ENCODE assay signal across 18 mouse cellular contexts in the genomic region with DNA sequence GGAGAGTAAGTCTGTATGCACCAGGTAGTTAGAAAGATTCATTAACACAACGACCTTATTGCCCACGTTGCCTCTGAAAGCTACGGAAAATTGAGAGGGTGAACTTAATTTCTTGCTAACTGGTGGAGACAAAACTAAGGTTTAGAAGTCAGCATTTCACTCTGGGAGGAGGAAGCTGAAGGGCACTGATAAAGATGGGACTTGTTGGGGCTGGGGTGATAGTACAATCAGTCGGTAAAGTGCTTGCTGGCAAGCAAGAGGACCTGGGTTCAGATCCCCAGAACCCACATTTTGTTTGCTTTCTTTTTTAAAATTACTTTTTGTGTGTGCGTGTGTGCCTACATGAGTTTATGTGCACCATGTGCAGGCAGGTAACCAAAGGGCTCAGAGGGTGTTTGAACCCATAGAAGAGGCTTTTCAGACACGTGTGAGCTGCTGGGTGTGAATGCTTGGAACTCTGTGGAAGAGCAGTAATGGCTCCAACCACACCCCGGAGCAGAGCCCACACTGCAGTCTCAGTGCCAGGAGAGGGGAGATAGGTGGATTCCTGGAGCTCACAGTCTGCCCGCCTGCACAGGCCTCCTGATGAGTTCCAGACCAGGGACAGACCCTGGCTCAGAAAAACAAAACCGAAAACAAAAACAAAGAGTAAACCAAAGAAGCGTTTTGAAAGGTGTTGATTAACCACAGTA. TPM values are rescaled to one million over a fixed set of nuclear protein-coding genes. Genes with fewer than 3 reads are reported as not detected.
A peak's percentile ranks its signal among the peaks of the same experiment; 100 is the strongest.
DNase-seq lines count a peak whose midpoint lies in the region; ATAC-seq and TF ChIP-seq lines count a peak whose summit lies in the region.
"Had no signal": no experiment of that assay in that cellular context is flagged by ENCODE, and none has a peak within 500 bp of the region (broad histone marks: within the 10 kb centered on the region; RNA-seq: fewer than 3 reads in every experiment).

No protein-coding gene starts in this region.

- H3K4me3 ChIP-seq in stomach, embryonic 16.5 days (replicated peaks; ENCODE audit: low read length), result no peak overlapping the region
- no peak overlapping the region for H3K4me3 ChIP-seq in stomach, postnatal 0 days (ENCODE audit: low read depth, low read length)
- H3K4me3 ChIP-seq in liver, embryonic 13.5 days (replicated peaks), result 0 out of 2 replicates have a peak overlapping the region, but pooled peaks have one; percentile 1
- H3K4me3 ChIP-seq: intestine, embryonic 15.5 days; midbrain, embryonic 15.5 days; neural tube, embryonic 12.5 days; stomach, embryonic 15.5 days had no signal

- H3K9ac ChIP-seq in stomach, embryonic 16.5 days (ENCODE audit: low read length), result no peak overlapping the region
- H3K9ac ChIP-seq in stomach, postnatal 0 days (ENCODE audit: low read length), result no peak overlapping the region
- peak overlapping the region; percentile 8; the same call in 1 of the 2 replicates for H3K9ac ChIP-seq in liver, embryonic 13.5 days
- H3K9ac ChIP-seq: intestine, embryonic 15.5 days; midbrain, embryonic 15.5 days; neural tube, embryonic 12.5 days; stomach, embryonic 15.5 days had no signal

- TF ChIP-seq EP300 in stomach, postnatal 0 days (optimal IDR thresholded peaks at IDR 0.05), result no peak

- H3K27me3 ChIP-seq in stomach, embryonic 16.5 days (ENCODE audit: control insufficient read depth, insufficient read depth, low read length), result no peaks in the 10 kb centered on the region
- H3K27me3 ChIP-seq in stomach, postnatal 0 days (ENCODE audit: control insufficient read depth, insufficient read depth, low read length), result no peaks in the 10 kb centered on the region
- no peaks in the 10 kb centered on the region for H3K27me3 ChIP-seq in liver, embryonic 13.5 days
- H3K27me3 ChIP-seq: intestine, embryonic 15.5 days; midbrain, embryonic 15.5 days; neural tube, embryonic 12.5 days; stomach, embryonic 15.5 days had no signal

- peaks cover 14% of the 10 kb centered on the region for H3K4me1 ChIP-seq in stomach, embryonic 16.5 days (ENCODE audit: control insufficient read depth, insufficient read depth, low read length)
- no peaks in the 10 kb centered on the region for H3K4me1 ChIP-seq in stomach, postnatal 0 days (replicated peaks; ENCODE audit: control insufficient read depth, insufficient read depth)
- H3K4me1 ChIP-seq in liver, embryonic 13.5 days (replicated peaks), result peaks cover 68% of the 10 kb centered on the region

- H3K27ac ChIP-seq in stomach, embryonic 16.5 days (ENCODE audit: low read length), result 0 out of 2 replicates have a peak overlapping the region, but pooled peaks have one; percentile 9
- no peak overlapping the region for H3K27ac ChIP-seq in stomach, postnatal 0 days (replicated peaks)
- peak overlapping the region; percentile 70 for H3K27ac ChIP-seq in liver, embryonic 13.5 days
- H3K27ac ChIP-seq: intestine, embryonic 15.5 days; neural tube, embryonic 12.5 days; stomach, embryonic 15.5 days had no signal

- intact Hi-C loops in heart, postnatal 25 days (cut with DNase I), result no loop called here

- peak; percentile 88 for DNase-seq in heart, adult 11 months
- DNase-seq in heart, postnatal 25 days (ENCODE audit: low spot score), result no peak
- no peak for DNase-seq in stomach, postnatal 0 days (ENCODE audit: low spot score)
- peak; percentile 39 for DNase-seq in liver, embryonic 13.5 days
- no peak for DNase-seq in cerebellum, postnatal 36 days
- no peak for DNase-seq in adrenal gland, postnatal 14 days
- DNase-seq: adrenal gland, postnatal 10 days; gastrocnemius, postnatal 36 days; heart, postnatal 4 days; kidney, postnatal 4 days; lung, postnatal 36 days; thymus, postnatal 36 days had no signal

- no peaks in the 10 kb centered on the region for H3K36me3 ChIP-seq in stomach, embryonic 16.5 days (ENCODE audit: control insufficient read depth, insufficient read depth, low read length)
- H3K36me3 ChIP-seq in stomach, postnatal 0 days (ENCODE audit: control insufficient read depth, insufficient read depth, low read length), result no peaks in the 10 kb centered on the region
- H3K36me3 ChIP-seq in liver, embryonic 13.5 days, result no peaks in the 10 kb centered on the region
- H3K36me3 ChIP-seq: intestine, embryonic 15.5 days; midbrain, embryonic 15.5 days; neural tube, embryonic 12.5 days; stomach, embryonic 15.5 days had no signal

- no peak for TF ChIP-seq CTCF in stomach, postnatal 0 days (IDR thresholded peaks at IDR 0.05; ENCODE audit: low read depth)

- H3K9me3 ChIP-seq in stomach, embryonic 16.5 days (replicated peaks; ENCODE audit: control insufficient read depth, low read length), result no peaks in the 10 kb centered on the region
- H3K9me3 ChIP-seq in stomach, postnatal 0 days (ENCODE audit: control insufficient read depth, low read length), result no peaks in the 10 kb centered on the region
- H3K9me3 ChIP-seq in liver, embryonic 13.5 days (replicated peaks), result no peaks in the 10 kb centered on the region
- H3K9me3 ChIP-seq: intestine, embryonic 15.5 days; midbrain, embryonic 15.5 days; stomach, embryonic 15.5 days had no signal

- 59% methylated on average over 10 of the region's 10 CpGs for WGBS in stomach, embryonic 16.5 days
- WGBS in stomach, postnatal 0 days, result 66% methylated on average over 10 of the region's 10 CpGs
- WGBS in liver, embryonic 13.5 days (ENCODE audit: insufficient replicate concordance), result 42% methylated on average over 10 of the region's 10 CpGs

- no peak overlapping the region for H3K4me2 ChIP-seq in stomach, embryonic 16.5 days (ENCODE audit: low read depth, low read length)
- H3K4me2 ChIP-seq in stomach, postnatal 0 days (replicated peaks; ENCODE audit: low read depth), result no peak overlapping the region
- H3K4me2 ChIP-seq in liver, embryonic 13.5 days, result peak overlapping the region; percentile 39
- H3K4me2 ChIP-seq: intestine, embryonic 15.5 days had no signal

- no peak for ATAC-seq in stomach, embryonic 16.5 days (ENCODE audit: insufficient read depth, low FRiP score)
- no peak for ATAC-seq in stomach, postnatal 0 days (ENCODE audit: low FRiP score, low TSS enrichment)
- ATAC-seq in liver, embryonic 13.5 days (ENCODE audit: low read depth), result peak; percentile 72
- no peak for ATAC-seq in granulocyte monocyte progenitor cell, adult 5-6 weeks (replicated peaks; ENCODE audit: poor library complexity, severe bottlenecking)
- ATAC-seq: midbrain, embryonic 15.5 days had no signal

RNA-seq across cellular contexts. Expression of gene Sertad2, which starts 17.0 kb away (rescaled TPM):
- total RNA-seq in heart, postnatal 25 days (2021), result 10 to 100 TPM; 18.0 to 21.5 TPM
- polyA plus RNA-seq in stomach, embryonic 16.5 days (2015; fragmentation: Nextera tagmentation; extraction: Ambion mirVana), result 24.0 and 30.8 TPM in 2 replicates
- polyA plus RNA-seq in stomach, postnatal 0 days (2015; fragmentation: Nextera tagmentation; extraction: Ambion mirVana), result 28.3 and 29.9 TPM in 2 replicates
- polyA plus RNA-seq in liver, embryonic 13.5 days (2015; fragmentation: Nextera tagmentation; extraction: Ambion mirVana), result 37.4 and 38.6 TPM in 2 replicates
- 5.7 and 7.5 TPM in 2 replicates for total RNA-seq in granulocyte monocyte progenitor cell, adult 5-6 weeks (2014; fragmentation: Nextera tagmentation)
- 7.3 and 9.3 TPM in 2 replicates for total RNA-seq in granulocyte monocyte progenitor cell, adult 5-6 weeks (2017)
- 15.7 and 15.9 TPM in 2 replicates for total RNA-seq in adrenal gland, postnatal 14 days (2021)

Comparison
In these comparisons a context has a peak if more than half of its experiments do, and no peak if none do; other contexts are left out.
1. DNase-seq: peak in heart, adult 11 months (single experiment) and liver, embryonic 13.5 days (single experiment); none in heart, postnatal 25 days (single experiment), stomach, postnatal 0 days (single experiment), cerebellum, postnatal 36 days (0 of 2) and adrenal gland, postnatal 14 days (single experiment).